Mouse (Mus musculus): ENCODE results near the gene Serpinf2.

GRCm38 (mm10) chr11:75455041-75455736, 15.8 kb upstream of the Serpinf2 start:
- no peak for TF ChIP-seq GATA1 (IDR thresholded peaks at IDR 0.05; ENCODE audit: borderline replicate concordance, low read length)
- TF ChIP-seq FLI1 (IDR thresholded peaks at IDR 0.05; ENCODE audit: low read length), result no peak

Data from megakaryocyte, embryonic 14.5 days (primary cell).